Mouse (Mus musculus): ENCODE measurements around the gene Poll. TPM values are rescaled to one million over a fixed set of nuclear protein-coding genes. Genes with fewer than 3 reads are reported as not detected.

Gene Poll
- polyA plus RNA-seq, 1 experiment, result 5.2 TPM

DNA sequence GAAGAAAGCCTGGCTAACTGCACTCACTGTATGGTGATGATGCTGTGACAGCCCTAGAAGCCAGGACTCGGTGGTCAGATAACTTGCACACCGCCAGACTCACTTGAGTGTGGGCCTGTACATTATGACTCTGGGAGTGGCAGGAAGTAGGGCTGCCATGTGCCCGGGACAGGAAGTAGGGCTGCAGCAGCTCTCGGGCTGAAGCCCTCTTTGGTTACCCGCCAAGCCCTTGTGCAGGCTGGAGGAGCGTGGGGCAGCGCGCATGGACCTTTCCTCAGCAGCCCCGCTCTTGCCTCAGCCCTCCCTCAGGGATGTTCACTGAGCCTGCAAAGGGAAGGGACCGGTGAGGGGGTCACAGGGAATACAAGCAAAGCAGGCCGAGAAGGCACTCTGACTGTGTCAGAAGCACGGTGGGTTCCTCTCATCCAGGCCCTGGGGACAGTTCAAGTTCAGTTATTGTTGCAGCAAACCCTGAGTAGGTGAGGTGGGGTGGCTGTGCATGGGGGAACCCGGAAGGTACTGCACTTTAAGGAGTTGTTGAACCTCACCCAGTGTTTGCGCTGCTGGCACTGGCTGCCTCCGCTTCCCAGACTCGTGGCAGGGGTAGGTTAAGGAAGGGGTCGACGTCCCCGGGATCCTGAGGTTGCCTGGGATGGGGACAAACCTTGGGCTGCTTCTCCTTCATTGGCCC is 14.8 kb upstream of the Poll start:
- TF ChIP-seq CTCF (IDR thresholded peaks at IDR 0.05; ENCODE audit: control insufficient read depth, insufficient read depth, low read length) (no peak), POLR2A (IDR thresholded peaks at IDR 0.05; ENCODE audit: borderline replicate concordance, control insufficient read depth, low read depth, low read length) (peak; percentile 23; the same call in 1 of the 2 replicates)
- Histone ChIP-seq H3K4me3 (replicated peaks; ENCODE audit: control insufficient read depth, low read depth, low read length) (peak overlapping the region; percentile 57), H3K4me1 (ENCODE audit: control insufficient read depth, insufficient read depth, low read length) (peaks cover 12% of the 10 kb centered on the region), H3K27ac (ENCODE audit: control insufficient read depth, insufficient read depth, low read depth, low read length, poor library complexity) (peak overlapping the region; percentile 89)
- WGBS, result 14% methylated on average over 19 of the region's 19 CpGs

DNA sequence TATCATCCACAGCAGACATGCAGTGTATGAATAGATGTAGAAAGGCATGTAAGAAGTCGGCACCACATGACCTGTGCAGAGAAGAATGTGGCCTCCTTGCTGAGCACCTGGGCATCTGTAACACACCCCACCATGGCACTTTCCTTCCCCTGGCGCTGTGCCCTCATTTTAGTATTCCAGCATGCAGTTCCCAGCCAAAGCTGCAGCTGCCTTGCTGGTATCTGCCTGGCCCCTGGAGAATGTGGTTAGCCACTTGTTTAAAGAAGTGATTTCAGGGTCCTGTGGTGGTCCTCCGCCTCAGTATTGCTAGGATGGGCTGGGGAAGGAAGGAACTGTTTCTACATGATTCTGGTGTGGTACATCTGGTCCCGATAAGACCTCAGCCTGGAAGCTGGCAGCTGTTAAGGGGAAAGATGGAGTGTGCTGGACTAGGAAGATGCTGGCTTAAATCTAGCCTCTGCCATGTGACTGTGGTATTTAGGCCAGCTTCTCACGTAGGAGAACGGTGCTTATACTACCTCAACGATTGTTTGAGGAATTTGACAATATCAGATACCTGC is 14.1 kb upstream of the Poll start:
- WGBS, result 28% methylated on average over 7 of the region's 7 CpGs
- peak overlapping the region; percentile 89; the same call in 1 of the 2 replicates for H3K27ac ChIP-seq (ENCODE audit: control insufficient read depth, insufficient read depth, low read depth, low read length, poor library complexity)

DNA sequence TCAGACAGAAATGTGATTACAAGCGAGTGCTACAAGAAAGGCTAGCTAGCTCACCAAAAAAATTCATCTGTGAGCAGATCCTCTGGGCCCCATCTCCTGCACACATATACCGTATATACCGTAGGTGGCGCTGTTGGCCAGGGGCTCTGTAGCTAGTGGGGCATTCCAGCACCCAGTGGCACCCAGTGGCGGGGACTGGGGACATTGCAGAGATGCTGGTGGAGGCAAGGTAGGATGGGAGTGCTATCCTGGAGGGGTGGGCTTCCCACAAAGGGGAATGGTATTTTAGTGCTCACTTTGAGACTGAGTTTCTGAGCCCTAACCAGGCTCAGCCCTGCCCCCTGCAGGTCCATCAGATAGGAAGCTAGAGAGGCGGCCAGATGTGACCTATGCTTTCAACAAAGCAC is 13.5 kb upstream of the Poll start:
- 25% methylated on average over 6 of the region's 6 CpGs for WGBS
- TF ChIP-seq POLR2A (IDR thresholded peaks at IDR 0.05; ENCODE audit: borderline replicate concordance, control insufficient read depth, low read depth, low read length), result no peak
- TF ChIP-seq CTCF (IDR thresholded peaks at IDR 0.05; ENCODE audit: control insufficient read depth, insufficient read depth, low read length), result peak; percentile 77
- Histone ChIP-seq H3K4me1 (ENCODE audit: control insufficient read depth, insufficient read depth, low read length) (peaks cover 12% of the 10 kb centered on the region), H3K27ac (ENCODE audit: control insufficient read depth, insufficient read depth, low read depth, low read length, poor library complexity) (no peak overlapping the region), H3K4me3 (replicated peaks; ENCODE audit: control insufficient read depth, low read depth, low read length) (no peak overlapping the region)

More for the DNA sequence above, 14.1 kb upstream of the Poll start:
- H3K4me1 ChIP-seq (ENCODE audit: control insufficient read depth, insufficient read depth, low read length), result peaks cover 12% of the 10 kb centered on the region
- TF ChIP-seq POLR2A (IDR thresholded peaks at IDR 0.05; ENCODE audit: borderline replicate concordance, control insufficient read depth, low read depth, low read length) (no peak), CTCF (IDR thresholded peaks at IDR 0.05; ENCODE audit: control insufficient read depth, insufficient read depth, low read length) (no peak)
- H3K4me3 ChIP-seq (replicated peaks; ENCODE audit: control insufficient read depth, low read depth, low read length), result no peak overlapping the region

DNA sequence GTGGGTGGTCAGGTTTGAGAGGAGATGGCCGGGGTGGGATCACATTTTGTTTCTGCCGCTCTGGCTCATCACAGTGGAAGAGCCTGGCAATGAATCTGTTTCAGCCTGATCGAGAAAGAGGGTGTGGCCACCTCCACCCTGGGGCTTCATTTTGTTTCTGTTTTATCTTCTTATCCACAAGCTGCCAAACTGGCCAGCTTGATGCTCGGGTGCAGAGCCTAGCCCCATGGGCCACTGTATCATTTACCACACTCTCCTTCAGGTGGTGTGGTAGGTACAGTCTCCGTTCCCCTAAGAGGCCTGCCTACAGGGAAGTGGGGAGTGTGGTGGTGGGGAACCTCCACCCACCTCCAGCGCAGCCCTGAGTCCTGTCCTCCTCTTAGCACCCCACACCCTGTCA is 12.7 kb upstream of the Poll start:
- no peak for TF ChIP-seq POLR2A (IDR thresholded peaks at IDR 0.05; ENCODE audit: borderline replicate concordance, control insufficient read depth, low read depth, low read length)
- no peak for TF ChIP-seq CTCF (IDR thresholded peaks at IDR 0.05; ENCODE audit: control insufficient read depth, insufficient read depth, low read length)
- no peak overlapping the region for H3K27ac ChIP-seq (ENCODE audit: control insufficient read depth, insufficient read depth, low read depth, low read length, poor library complexity)
- 66% methylated on average over 6 of the region's 6 CpGs for WGBS
- H3K4me3 ChIP-seq (replicated peaks; ENCODE audit: control insufficient read depth, low read depth, low read length), result no peak overlapping the region
- H3K4me1 ChIP-seq (ENCODE audit: control insufficient read depth, insufficient read depth, low read length), result peaks cover 12% of the 10 kb centered on the region

DNA sequence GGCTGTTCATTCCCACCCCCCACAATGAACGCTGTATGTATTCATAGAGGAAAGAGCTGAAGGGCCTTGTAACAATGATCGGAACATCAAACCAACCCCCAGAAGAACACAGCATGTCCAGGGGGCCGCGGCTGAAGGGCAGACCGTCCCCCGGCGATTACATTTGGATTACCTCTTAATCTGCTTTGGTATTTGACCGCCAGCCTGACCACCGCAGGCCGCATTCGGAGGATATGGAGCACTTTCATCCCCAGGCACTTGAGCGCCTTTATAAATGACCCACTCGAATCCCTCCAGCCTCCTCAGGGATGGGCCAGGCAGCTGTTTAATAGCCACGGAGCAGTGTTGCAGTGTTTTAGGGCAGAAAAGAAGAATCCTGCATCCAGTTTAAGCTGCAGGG is 7.0 kb upstream of the Poll start:
- TF ChIP-seq CTCF (IDR thresholded peaks at IDR 0.05; ENCODE audit: control insufficient read depth, insufficient read depth, low read length) (no peak), POLR2A (IDR thresholded peaks at IDR 0.05; ENCODE audit: borderline replicate concordance, control insufficient read depth, low read depth, low read length) (no peak)
- whole genome bisulfite sequencing, result 94% methylated on average over 14 of the region's 14 CpGs
- Histone ChIP-seq H3K27ac (ENCODE audit: control insufficient read depth, insufficient read depth, low read depth, low read length, poor library complexity) (no peak overlapping the region), H3K4me3 (replicated peaks; ENCODE audit: control insufficient read depth, low read depth, low read length) (no peak overlapping the region), H3K4me1 (ENCODE audit: control insufficient read depth, insufficient read depth, low read length) (no peaks in the 10 kb centered on the region)

DNA sequence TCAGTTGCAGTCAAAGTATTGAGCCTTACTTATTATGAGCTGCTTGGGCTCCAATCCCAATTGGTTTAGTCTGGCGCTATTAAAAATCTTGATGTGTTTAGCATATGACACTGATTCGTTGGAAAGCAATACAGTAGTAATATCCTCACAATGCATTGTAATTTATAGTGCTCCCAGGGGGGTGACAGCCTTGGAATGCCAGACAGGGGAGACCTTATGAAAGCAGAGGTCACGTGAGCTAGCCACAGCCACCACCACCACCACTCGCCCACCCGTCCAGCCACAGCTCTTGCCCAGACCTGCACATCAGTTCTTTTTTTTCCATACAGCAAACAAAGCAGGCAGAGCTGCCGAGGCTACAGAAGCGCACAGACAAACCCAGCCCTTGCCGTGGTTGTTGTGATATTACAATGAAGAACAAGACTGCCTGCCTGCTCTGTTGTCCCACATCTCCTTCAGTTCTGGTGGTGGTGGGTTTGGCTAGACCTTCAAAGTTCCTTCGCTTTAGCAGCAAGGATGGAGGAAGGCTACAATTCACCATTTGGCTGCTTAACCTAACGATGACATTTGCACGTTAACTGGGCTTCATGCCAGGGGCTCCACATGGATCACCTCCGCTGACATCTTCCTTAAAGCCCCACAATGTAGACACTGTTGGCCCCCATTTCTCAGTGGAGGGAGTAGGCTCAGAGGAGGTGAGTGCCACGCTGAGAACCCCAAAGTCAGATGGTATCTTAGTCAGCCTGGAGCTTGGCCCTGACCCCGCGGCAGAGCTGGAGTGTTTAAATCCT is 5.8 kb upstream of the Poll start:
- Histone ChIP-seq H3K4me3 (replicated peaks; ENCODE audit: control insufficient read depth, low read depth, low read length) (no peak overlapping the region), H3K27ac (ENCODE audit: control insufficient read depth, insufficient read depth, low read depth, low read length, poor library complexity) (no peak overlapping the region), H3K4me1 (ENCODE audit: control insufficient read depth, insufficient read depth, low read length) (peaks cover 1% of the 10 kb centered on the region; the same call in 1 of the 2 replicates)
- WGBS, result 79% methylated on average over 15 of the region's 15 CpGs
- TF ChIP-seq CTCF (IDR thresholded peaks at IDR 0.05; ENCODE audit: control insufficient read depth, insufficient read depth, low read length) (no peak), POLR2A (IDR thresholded peaks at IDR 0.05; ENCODE audit: borderline replicate concordance, control insufficient read depth, low read depth, low read length) (no peak)

DNA sequence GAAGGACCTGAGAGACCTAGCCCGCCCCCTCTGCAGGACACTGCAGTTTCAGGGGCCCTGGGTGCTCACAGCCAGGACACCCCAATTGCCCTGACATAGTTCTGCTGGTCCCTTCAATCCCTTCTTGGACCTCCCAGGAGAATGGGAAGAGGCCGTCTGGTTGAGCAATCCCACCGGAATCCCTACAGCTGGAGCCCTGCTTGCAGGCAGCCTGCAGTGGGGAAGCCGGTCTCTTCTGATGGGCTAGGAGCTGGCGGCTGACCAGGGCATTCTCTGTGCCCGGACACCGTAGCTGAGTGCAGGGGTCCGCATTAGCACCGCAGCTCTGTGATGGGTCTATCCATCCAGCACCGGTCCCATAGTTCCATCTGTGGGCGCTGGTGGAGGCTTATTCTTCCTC is 6.2 kb downstream of the Poll start:
- WGBS, result 93% methylated on average over 11 of the region's 11 CpGs
- TF ChIP-seq POLR2A (IDR thresholded peaks at IDR 0.05; ENCODE audit: borderline replicate concordance, control insufficient read depth, low read depth, low read length) (no peak), CTCF (IDR thresholded peaks at IDR 0.05; ENCODE audit: control insufficient read depth, insufficient read depth, low read length) (no peak)

DNA sequence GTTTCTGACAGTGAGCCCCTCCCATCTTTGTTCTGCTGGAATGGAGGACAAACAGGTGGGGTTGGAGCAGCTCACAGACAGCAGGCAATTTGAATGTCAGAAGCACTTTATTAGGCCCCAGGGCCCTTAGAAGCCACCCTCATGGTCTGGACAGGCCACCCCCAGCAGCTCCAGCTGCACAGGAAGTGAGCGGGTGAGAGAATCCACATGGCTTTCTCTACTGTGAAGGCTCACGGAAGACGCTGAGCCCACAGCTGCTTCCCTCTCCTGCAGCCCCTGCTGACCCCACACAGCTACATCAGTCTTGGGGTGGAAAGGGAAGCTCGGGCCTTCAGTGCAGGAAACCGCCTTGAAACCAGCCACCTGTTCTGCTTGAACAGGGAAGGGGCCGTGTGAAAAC is 8.1 kb downstream of the Poll start:
- H3K4me1 ChIP-seq (ENCODE audit: control insufficient read depth, insufficient read depth, low read length), result no peaks in the 10 kb centered on the region; the same call in 1 of the 2 replicates
- H3K27ac ChIP-seq (ENCODE audit: control insufficient read depth, insufficient read depth, low read depth, low read length, poor library complexity), result no peak overlapping the region
- H3K4me3 ChIP-seq (replicated peaks; ENCODE audit: control insufficient read depth, low read depth, low read length), result no peak overlapping the region
- TF ChIP-seq POLR2A (IDR thresholded peaks at IDR 0.05; ENCODE audit: borderline replicate concordance, control insufficient read depth, low read depth, low read length), result no peak
- TF ChIP-seq CTCF (IDR thresholded peaks at IDR 0.05; ENCODE audit: control insufficient read depth, insufficient read depth, low read length), result no peak
- WGBS, result 26% methylated on average over 6 of the region's 6 CpGs

More for the DNA sequence above, 6.2 kb downstream of the Poll start:
- Histone ChIP-seq H3K4me1 (ENCODE audit: control insufficient read depth, insufficient read depth, low read length) (no peaks in the 10 kb centered on the region; the same call in 1 of the 2 replicates), H3K27ac (ENCODE audit: control insufficient read depth, insufficient read depth, low read depth, low read length, poor library complexity) (no peak overlapping the region), H3K4me3 (replicated peaks; ENCODE audit: control insufficient read depth, low read depth, low read length) (no peak overlapping the region)
